Mouse (Mus musculus) forebrain, embryonic 16.5 days (tissue): ENCODE results near the gene Ccnd3. TPM values are rescaled to one million over a fixed set of nuclear protein-coding genes. Genes with fewer than 3 reads are reported as not detected.

Experiments
- ATAC-seq: fragments of 200-750 bp; cut with Nextera tagmentation; 2 replicates; pipeline ENCODE4 v1.8.0; 2017; ENCODE audit warnings: mild to moderate bottlenecking, moderate library complexity
- H3K27ac ChIP-seq: fragments of 300-500 bp; sonication (generic); 2 replicates; pipeline ENCODE4 v1.5.1; 2014; ENCODE audit warnings: low read length, control low read depth
- H3K27me3 ChIP-seq: fragments of 300-500 bp; sonication (generic); replicated peaks from 2 replicates; pipeline ENCODE4 v1.6.1; 2014; ENCODE audit warnings: low read length; ENCODE audit not compliant: control insufficient read depth, insufficient read depth
- H3K36me3 ChIP-seq: fragments of 300-500 bp; sonication (generic); 2 replicates; pipeline ENCODE4 v1.6.1; 2014; ENCODE audit not compliant: control insufficient read depth, insufficient read depth
- H3K4me1 ChIP-seq: fragments of 300-500 bp; sonication (generic); replicated peaks from 2 replicates; pipeline ENCODE4 v1.6.1; 2014; ENCODE audit warnings: low read length; ENCODE audit not compliant: control insufficient read depth, insufficient read depth
- H3K4me2 ChIP-seq: fragments of 300-500 bp; sonication (generic); 2 replicates; pipeline ENCODE4 v1.6.1; 2014; ENCODE audit warnings: mild to moderate bottlenecking, low read length, control low read depth
- H3K4me3 ChIP-seq: fragments of 300-500 bp; sonication (generic); replicated peaks from 2 replicates; pipeline ENCODE4 v1.5.1; 2014; ENCODE audit warnings: mild to moderate bottlenecking, low read length, control low read depth
- H3K9ac ChIP-seq: fragments of 300-500 bp; sonication (generic); replicated peaks from 2 replicates; pipeline ENCODE4 v1.6.1; 2014; ENCODE audit warnings: low read depth, low read length, control low read depth
- H3K9me3 ChIP-seq: fragments of 300-500 bp; sonication (generic); 2 replicates; pipeline ENCODE4 v1.6.1; 2016; ENCODE audit warnings: low read length; ENCODE audit not compliant: control insufficient read depth
- WGBS: fragments of 180-500 bp; shearing (Covaris S2); extraction: QIAGEN DNeasy Blood & Tissue Kit; methylation state at CpG from one replicate; pipeline ENCODE4 v1.1.7; 2014; 5-methylcytosine and 5-hydroxymethylcytosine counted together
- polyA plus RNA-seq: library from polyadenylated mRNA; unstranded; fragments of >200 nt; fragmentation: Nextera tagmentation; extraction: Ambion mirVana; gene quantifications from 2 replicates; pipeline ENCODE4 v1.2.1, GENCODE M21; 2015

The Ccnd3 gene
- polyA plus RNA-seq, 1 experiment from 2014 or later = 58.5 TPM

GRCm38 (mm10) chr17:47551049-47551448 is 46.2 kb downstream of the Ccnd3 start:
- Histone ChIP-seq H3K27ac (no peak overlapping the region), H3K4me1 (no peaks in the 10 kb centered on the region), H3K9ac (no peak overlapping the region), H3K27me3 (no peaks in the 10 kb centered on the region), H3K36me3 (no peaks in the 10 kb centered on the region), H3K4me3 (no peak overlapping the region), H3K9me3 (no peaks in the 10 kb centered on the region), H3K4me2 (no peak overlapping the region)
- 64% methylated on average over 7 of the region's 7 CpGs for WGBS
- no peak for ATAC-seq

GRCm38 (mm10) chr17:47552994-47553393 is 48.1 kb downstream of the Ccnd3 start:
- Histone ChIP-seq H3K36me3 (no peaks in the 10 kb centered on the region), H3K27ac (no peak overlapping the region), H3K9me3 (no peaks in the 10 kb centered on the region), H3K4me3 (no peak overlapping the region), H3K4me1 (no peaks in the 10 kb centered on the region), H3K27me3 (no peaks in the 10 kb centered on the region), H3K4me2 (no peak overlapping the region), H3K9ac (no peak overlapping the region)
- ATAC-seq = no peak

- Histone ChIP-seq H3K4me1 (no peaks in the 10 kb centered on the region), H3K36me3 (no peaks in the 10 kb centered on the region), H3K4me2 (no peak overlapping the region), H3K4me3 (no peak overlapping the region), H3K27ac (no peak overlapping the region), H3K9ac (no peak overlapping the region), H3K9me3 (no peaks in the 10 kb centered on the region), H3K27me3 (no peaks in the 10 kb centered on the region)
- WGBS = 60% methylated on average over 9 of the region's 10 CpGs
- no peak for ATAC-seq
Measured at GRCm38 (mm10) chr17:47554621-47555020, 49.8 kb downstream of the Ccnd3 start.

GRCm38 (mm10) chr17:47557179-47557578 is 52.3 kb downstream of the Ccnd3 start:
- H3K36me3 ChIP-seq = no peaks in the 10 kb centered on the region
- ATAC-seq = no peak
- H3K9ac ChIP-seq = no peak overlapping the region
- no peak overlapping the region for H3K4me3 ChIP-seq
- no peaks in the 10 kb centered on the region for H3K9me3 ChIP-seq
- H3K27me3 ChIP-seq = no peaks in the 10 kb centered on the region
- H3K27ac ChIP-seq = no peak overlapping the region
- no peaks in the 10 kb centered on the region for H3K4me1 ChIP-seq
- 79% methylated on average over 2 of the region's 3 CpGs for WGBS
- H3K4me2 ChIP-seq = no peak overlapping the region

- Histone ChIP-seq H3K9me3 (no peaks in the 10 kb centered on the region), H3K27ac (no peak overlapping the region), H3K9ac (no peak overlapping the region), H3K4me3 (no peak overlapping the region), H3K36me3 (no peaks in the 10 kb centered on the region), H3K4me2 (no peak overlapping the region), H3K27me3 (no peaks in the 10 kb centered on the region), H3K4me1 (no peaks in the 10 kb centered on the region)
- ATAC-seq = no peak
- WGBS = 83% methylated on average over 6 of the region's 6 CpGs
Measured at GRCm38 (mm10) chr17:47559726-47560125, 54.9 kb downstream of the Ccnd3 start.

- Histone ChIP-seq H3K9ac (no peak overlapping the region), H3K4me1 (peaks cover 2% of the 10 kb centered on the region; the same call in 1 of the 2 replicates), H3K27me3 (no peaks in the 10 kb centered on the region), H3K9me3 (no peaks in the 10 kb centered on the region), H3K27ac (no peak overlapping the region), H3K4me2 (no peak overlapping the region), H3K36me3 (no peaks in the 10 kb centered on the region), H3K4me3 (no peak overlapping the region)
- ATAC-seq = no peak
- 80% methylated on average over 6 of the region's 6 CpGs for WGBS
Measured at GRCm38 (mm10) chr17:47562875-47563274, 58.0 kb downstream of the Ccnd3 start.

- peaks cover 2% of the 10 kb centered on the region; the same call in 1 of the 2 replicates for H3K4me1 ChIP-seq
- H3K4me3 ChIP-seq = no peak overlapping the region
- no peaks in the 10 kb centered on the region for H3K36me3 ChIP-seq
- no peak overlapping the region for H3K27ac ChIP-seq
- ATAC-seq = no peak
- no peaks in the 10 kb centered on the region for H3K9me3 ChIP-seq
- H3K4me2 ChIP-seq = no peak overlapping the region
- H3K9ac ChIP-seq = no peak overlapping the region
- H3K27me3 ChIP-seq = no peaks in the 10 kb centered on the region
- 91% methylated on average over 5 of the region's 5 CpGs for WGBS
Measured at GRCm38 (mm10) chr17:47564612-47565011, 59.8 kb downstream of the Ccnd3 start.

- H3K9ac ChIP-seq = no peak overlapping the region
- no peaks in the 10 kb centered on the region for H3K36me3 ChIP-seq
- H3K4me1 ChIP-seq = peaks cover 2% of the 10 kb centered on the region; the same call in 1 of the 2 replicates
- H3K4me3 ChIP-seq = no peak overlapping the region
- no peaks in the 10 kb centered on the region for H3K9me3 ChIP-seq
- ATAC-seq = peak; percentile 45; the same call in 1 of the 2 replicates
- H3K27me3 ChIP-seq = no peaks in the 10 kb centered on the region
- H3K4me2 ChIP-seq = no peak overlapping the region
- H3K27ac ChIP-seq = no peak overlapping the region
- WGBS = 18% methylated on average over 2 of the region's 2 CpGs
Measured at GRCm38 (mm10) chr17:47566133-47566532, 61.3 kb downstream of the Ccnd3 start.

- no peak overlapping the region for H3K9ac ChIP-seq
- no peaks in the 10 kb centered on the region for H3K36me3 ChIP-seq
- H3K4me3 ChIP-seq = no peak overlapping the region
- H3K4me1 ChIP-seq = peaks cover 2% of the 10 kb centered on the region; the same call in 1 of the 2 replicates
- no peak overlapping the region for H3K4me2 ChIP-seq
- no peak overlapping the region for H3K27ac ChIP-seq
- H3K27me3 ChIP-seq = no peaks in the 10 kb centered on the region
- no peak for ATAC-seq
- no peaks in the 10 kb centered on the region for H3K9me3 ChIP-seq
- 85% methylated on average over 3 of the region's 3 CpGs for WGBS
Measured at GRCm38 (mm10) chr17:47567271-47567670, 62.4 kb downstream of the Ccnd3 start.

- H3K4me1 ChIP-seq = peaks cover 2% of the 10 kb centered on the region; the same call in 1 of the 2 replicates
- H3K36me3 ChIP-seq = no peaks in the 10 kb centered on the region
- no peaks in the 10 kb centered on the region for H3K27me3 ChIP-seq
- WGBS = 93% methylated on average over 3 of the region's 3 CpGs
- no peak for ATAC-seq
- H3K4me2 ChIP-seq = no peak overlapping the region
- H3K9ac ChIP-seq = no peak overlapping the region
- no peaks in the 10 kb centered on the region for H3K9me3 ChIP-seq
- H3K4me3 ChIP-seq = no peak overlapping the region
- no peak overlapping the region for H3K27ac ChIP-seq
Measured at GRCm38 (mm10) chr17:47568389-47568788, 63.5 kb downstream of the Ccnd3 start.
